Mouse (Mus musculus): ENCODE results near the gene Fzd4. TPM values are rescaled to one million over a fixed set of nuclear protein-coding genes. Genes with fewer than 3 reads are reported as not detected.
A peak's percentile ranks its signal among the peaks of the same experiment; 100 is the strongest.

Gene Fzd4
- total and polyA plus RNA-seq, 3 experiments: 15.2 to 36.2 (median 33.7) TPM

- Histone ChIP-seq H3K4me3 (no peak overlapping the region), H3K27ac (no peak overlapping the region; the same call in 1 of the 2 replicates), H3K79me2 (replicated peaks; ENCODE audit: control insufficient read depth, insufficient read depth, low read length) (no peaks in the 10 kb centered on the region), H3K27me3 (ENCODE audit: control insufficient read depth, insufficient read depth, low read length) (no peaks in the 10 kb centered on the region), H3K9ac (ENCODE audit: low read depth, low read length) (no peak overlapping the region), H3K4me1 (ENCODE audit: control insufficient read depth, insufficient read depth, low read length) (peaks cover 15% of the 10 kb centered on the region), H3K36me3 (ENCODE audit: control insufficient read depth, insufficient read depth, low read length) (peaks cover 16% of the 10 kb centered on the region)
- TF ChIP-seq CTCF (IDR thresholded peaks at IDR 0.05) (no peak), POLR2A (IDR thresholded peaks at IDR 0.05; ENCODE audit: insufficient read depth, low read depth, low read length) (no peak), EP300 (IDR thresholded peaks at IDR 0.05; ENCODE audit: insufficient read depth, low read depth, low read length) (no peak)
- no peak for DNase-seq
- WGBS: 63% methylated on average over 3 of the region's 3 CpGs
- intact Hi-C loops (cut with DNase I): no loop called here
These were observed 15.2 kb upstream of the Fzd4 start for GRCm38 (mm10) chr7:89388981-89389380.

- Histone ChIP-seq H3K36me3 (ENCODE audit: control insufficient read depth, insufficient read depth, low read length) (peaks cover 16% of the 10 kb centered on the region), H3K27ac (no peak overlapping the region), H3K27me3 (ENCODE audit: control insufficient read depth, insufficient read depth, low read length) (no peaks in the 10 kb centered on the region), H3K79me2 (replicated peaks; ENCODE audit: control insufficient read depth, insufficient read depth, low read length) (no peaks in the 10 kb centered on the region), H3K9ac (ENCODE audit: low read depth, low read length) (no peak overlapping the region), H3K4me1 (ENCODE audit: control insufficient read depth, insufficient read depth, low read length) (peaks cover 15% of the 10 kb centered on the region), H3K4me3 (no peak overlapping the region)
- intact Hi-C loops (cut with DNase I): no loop called here
- 47% methylated on average over 2 of the region's 2 CpGs for WGBS
- TF ChIP-seq EP300 (IDR thresholded peaks at IDR 0.05; ENCODE audit: insufficient read depth, low read depth, low read length) (no peak), CTCF (IDR thresholded peaks at IDR 0.05) (no peak), POLR2A (IDR thresholded peaks at IDR 0.05; ENCODE audit: insufficient read depth, low read depth, low read length) (no peak)
- no peak for DNase-seq
These were observed 13.5 kb upstream of the Fzd4 start for GRCm38 (mm10) chr7:89390660-89391059.

GRCm38 (mm10) chr7:89391281-89391680, 12.9 kb upstream of the Fzd4 start:
- no peak for TF ChIP-seq POLR2A (IDR thresholded peaks at IDR 0.05; ENCODE audit: insufficient read depth, low read depth, low read length)
- no peak for TF ChIP-seq EP300 (IDR thresholded peaks at IDR 0.05; ENCODE audit: insufficient read depth, low read depth, low read length)
- no peak for TF ChIP-seq CTCF (IDR thresholded peaks at IDR 0.05)
- intact Hi-C loops (cut with DNase I): no loop called here
- Histone ChIP-seq H3K27ac (peak overlapping the region; percentile 67), H3K9ac (ENCODE audit: low read depth, low read length) (no peak overlapping the region), H3K4me1 (ENCODE audit: control insufficient read depth, insufficient read depth, low read length) (peaks cover 15% of the 10 kb centered on the region), H3K27me3 (ENCODE audit: control insufficient read depth, insufficient read depth, low read length) (no peaks in the 10 kb centered on the region), H3K79me2 (replicated peaks; ENCODE audit: control insufficient read depth, insufficient read depth, low read length) (no peaks in the 10 kb centered on the region), H3K4me3 (no peak overlapping the region), H3K36me3 (ENCODE audit: control insufficient read depth, insufficient read depth, low read length) (peaks cover 14% of the 10 kb centered on the region)
- 92% methylated on average over 3 of the region's 3 CpGs for whole genome bisulfite sequencing
- no peak for DNase-seq

- intact Hi-C loops (cut with DNase I): no loop called here
- 31% methylated on average over 4 of the region's 4 CpGs for WGBS
- H3K79me2 ChIP-seq (replicated peaks; ENCODE audit: control insufficient read depth, insufficient read depth, low read length): no peaks in the 10 kb centered on the region
- peak overlapping the region; percentile 0; the same call in 1 of the 2 replicates for H3K4me3 ChIP-seq
- no peak overlapping the region for H3K9ac ChIP-seq (ENCODE audit: low read depth, low read length)
- H3K27ac ChIP-seq: peak overlapping the region; percentile 67
- peaks cover 12% of the 10 kb centered on the region for H3K4me1 ChIP-seq (ENCODE audit: control insufficient read depth, insufficient read depth, low read length)
- peaks cover 9% of the 10 kb centered on the region for H3K36me3 ChIP-seq (ENCODE audit: control insufficient read depth, insufficient read depth, low read length)
- H3K27me3 ChIP-seq (ENCODE audit: control insufficient read depth, insufficient read depth, low read length): no peaks in the 10 kb centered on the region
- peak in 1 of 2 experiments; percentile 53 for DNase-seq
- TF ChIP-seq EP300 (IDR thresholded peaks at IDR 0.05; ENCODE audit: insufficient read depth, low read depth, low read length) (0 out of 2 replicates have a peak, but pooled peaks have one; percentile 68), POLR2A (IDR thresholded peaks at IDR 0.05; ENCODE audit: insufficient read depth, low read depth, low read length) (peak; percentile 69; the same call in 1 of the 2 replicates), CTCF (IDR thresholded peaks at IDR 0.05) (no peak)
These were observed 12.3 kb upstream of the Fzd4 start for GRCm38 (mm10) chr7:89391831-89392230.

- Histone ChIP-seq H3K27me3 (ENCODE audit: control insufficient read depth, insufficient read depth, low read length) (no peaks in the 10 kb centered on the region), H3K36me3 (ENCODE audit: control insufficient read depth, insufficient read depth, low read length) (peaks cover 9% of the 10 kb centered on the region), H3K4me1 (ENCODE audit: control insufficient read depth, insufficient read depth, low read length) (peaks cover 12% of the 10 kb centered on the region), H3K9ac (ENCODE audit: low read depth, low read length) (no peak overlapping the region), H3K27ac (peak overlapping the region; percentile 67), H3K79me2 (replicated peaks; ENCODE audit: control insufficient read depth, insufficient read depth, low read length) (no peaks in the 10 kb centered on the region), H3K4me3 (peak overlapping the region; percentile 0; the same call in 1 of the 2 replicates)
- no peak for DNase-seq
- TF ChIP-seq EP300 (IDR thresholded peaks at IDR 0.05; ENCODE audit: insufficient read depth, low read depth, low read length): no peak
- no peak for TF ChIP-seq CTCF (IDR thresholded peaks at IDR 0.05)
- no peak for TF ChIP-seq POLR2A (IDR thresholded peaks at IDR 0.05; ENCODE audit: insufficient read depth, low read depth, low read length)
- 35% methylated on average over 4 of the region's 4 CpGs for WGBS
- intact Hi-C loops (cut with DNase I): no loop called here
These were observed 11.8 kb upstream of the Fzd4 start for GRCm38 (mm10) chr7:89392388-89392787.

GRCm38 (mm10) chr7:89392825-89393224, 11.3 kb upstream of the Fzd4 start:
- no peak for TF ChIP-seq EP300 (IDR thresholded peaks at IDR 0.05; ENCODE audit: insufficient read depth, low read depth, low read length)
- TF ChIP-seq CTCF (IDR thresholded peaks at IDR 0.05): peak; percentile 69
- WGBS: 94% methylated on average over 1 of the region's 1 CpGs
- Histone ChIP-seq H3K27ac (peak overlapping the region; percentile 67), H3K27me3 (ENCODE audit: control insufficient read depth, insufficient read depth, low read length) (no peaks in the 10 kb centered on the region), H3K4me3 (no peak overlapping the region), H3K9ac (ENCODE audit: low read depth, low read length) (no peak overlapping the region), H3K36me3 (ENCODE audit: control insufficient read depth, insufficient read depth, low read length) (peaks cover 9% of the 10 kb centered on the region), H3K79me2 (replicated peaks; ENCODE audit: control insufficient read depth, insufficient read depth, low read length) (no peaks in the 10 kb centered on the region), H3K4me1 (ENCODE audit: control insufficient read depth, insufficient read depth, low read length) (peaks cover 12% of the 10 kb centered on the region)
- intact Hi-C loops (cut with DNase I): no loop called here
- DNase-seq: no peak

Data from heart, adult 2 months (tissue).